Mouse (Mus musculus): Measurements from ENCODE around the gene Myl6b. TPM values are rescaled to one million over a fixed set of nuclear protein-coding genes. Genes with fewer than 3 reads are reported as not detected.

Gene Myl6b
- 4.1 and 5.0 TPM in 2 replicates for polyA plus RNA-seq (2015; fragmentation: Nextera tagmentation; extraction: Ambion mirVana)

- Histone ChIP-seq H3K36me3 (no peaks in the 10 kb centered on the region), H3K9ac (peak within 1 kb of the TSS; percentile 71), H3K4me3 (peak within 1 kb of the TSS; percentile 60), H3K4me1 (replicated peaks) (peaks cover 40% of the 10 kb centered on the region), H3K4me2 (peak within 1 kb of the TSS; percentile 81), H3K9me3 (no peaks in the 10 kb centered on the region), H3K27me3 (no peaks in the 10 kb centered on the region), H3K27ac (replicated peaks) (peak within 1 kb of the TSS; percentile 84)
- ATAC-seq (ENCODE audit: low read depth) = peak; percentile 78
- WGBS = under 1% methylated on average over 27 of the region's 27 CpGs
Observed at GRCm38 (mm10) chr10:128498590-128498989, at the start of gene Myl6b. Gene Myl6b, minus strand, starts transcription at chr10:128498685.

DNA sequence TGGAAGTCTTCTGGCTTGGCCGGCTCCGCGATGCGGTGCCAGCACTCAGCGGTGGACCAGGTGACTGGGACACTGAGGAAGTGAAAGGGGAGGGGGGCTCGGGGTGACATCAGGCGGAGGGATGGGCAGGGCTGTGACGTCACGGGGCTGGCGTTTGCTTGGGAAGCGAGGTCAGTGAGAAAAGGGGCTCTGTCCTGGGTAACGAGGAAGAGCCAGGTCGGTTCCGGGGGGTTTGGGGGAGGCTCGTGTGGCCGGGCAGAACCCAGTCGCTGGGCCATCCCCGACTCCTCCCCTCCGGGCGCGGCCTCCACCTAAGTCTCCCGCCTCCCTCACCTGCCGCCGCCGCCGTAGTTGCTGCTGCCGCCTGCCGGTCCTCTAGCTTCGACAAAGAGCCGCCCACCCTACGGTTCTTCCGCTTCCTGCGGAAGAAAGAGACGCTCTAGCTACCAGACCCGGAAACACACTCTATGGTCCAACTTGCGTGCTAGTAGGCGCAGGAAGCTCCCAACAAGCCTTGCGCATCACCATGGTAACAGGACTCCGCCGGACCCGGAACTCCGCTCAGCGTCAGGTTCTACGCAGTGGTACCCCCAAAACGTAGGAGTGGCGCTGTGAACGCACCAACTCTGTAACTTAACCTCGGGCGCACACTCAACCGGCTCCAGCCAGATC, 49.0 kb upstream of the Myl6b start, which contains the start of gene Zc3h10:
Gene Zc3h10 (minus strand): TSS at position 414 of the 672 bp plus-strand sequence.
- WGBS = under 1% methylated on average over 38 of the region's 50 CpGs
- Histone ChIP-seq H3K27ac (replicated peaks) (peak within 1 kb of the TSS; percentile 97), H3K4me2 (peak within 1 kb of the TSS; percentile 86), H3K9me3 (no peaks in the 10 kb centered on the region), H3K27me3 (no peaks in the 10 kb centered on the region), H3K9ac (peak within 1 kb of the TSS; percentile 97), H3K36me3 (peaks cover 34% of the 10 kb centered on the region), H3K4me3 (peak within 1 kb of the TSS; percentile 82), H3K4me1 (replicated peaks) (peaks cover 30% of the 10 kb centered on the region)
- ATAC-seq (ENCODE audit: low read depth) = peak; percentile 91

DNA sequence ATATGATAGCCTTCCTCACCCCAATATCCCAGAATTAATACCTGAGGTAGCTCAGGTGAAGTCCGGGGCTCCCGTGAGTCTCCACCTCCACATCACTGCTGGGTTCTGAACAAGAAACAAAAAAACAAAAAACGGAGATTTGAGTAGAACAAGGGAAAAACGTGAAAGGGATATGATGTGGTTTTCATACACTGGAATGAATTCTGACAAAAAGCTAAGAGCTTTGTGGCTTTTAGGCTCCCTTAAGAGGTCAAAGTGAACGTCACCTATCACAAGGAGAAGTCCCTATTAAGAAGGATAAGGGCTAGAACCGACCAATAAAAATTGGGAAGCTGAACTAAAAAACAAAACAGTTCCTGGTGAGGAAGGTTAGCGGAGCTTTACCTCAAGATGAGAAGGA, 48.3 kb upstream of the Myl6b start:
- WGBS = 28% methylated on average over 7 of the region's 7 CpGs
- no peaks in the 10 kb centered on the region for H3K9me3 ChIP-seq
- ATAC-seq (ENCODE audit: low read depth) = no peak
- H3K4me2 ChIP-seq = peak overlapping the region; percentile 86
- H3K9ac ChIP-seq = peak overlapping the region; percentile 97
- H3K36me3 ChIP-seq = peaks cover 40% of the 10 kb centered on the region
- H3K27ac ChIP-seq (replicated peaks) = peak overlapping the region; percentile 97
- H3K27me3 ChIP-seq = no peaks in the 10 kb centered on the region
- H3K4me3 ChIP-seq = peak overlapping the region; percentile 82
- H3K4me1 ChIP-seq (replicated peaks) = peaks cover 30% of the 10 kb centered on the region

DNA sequence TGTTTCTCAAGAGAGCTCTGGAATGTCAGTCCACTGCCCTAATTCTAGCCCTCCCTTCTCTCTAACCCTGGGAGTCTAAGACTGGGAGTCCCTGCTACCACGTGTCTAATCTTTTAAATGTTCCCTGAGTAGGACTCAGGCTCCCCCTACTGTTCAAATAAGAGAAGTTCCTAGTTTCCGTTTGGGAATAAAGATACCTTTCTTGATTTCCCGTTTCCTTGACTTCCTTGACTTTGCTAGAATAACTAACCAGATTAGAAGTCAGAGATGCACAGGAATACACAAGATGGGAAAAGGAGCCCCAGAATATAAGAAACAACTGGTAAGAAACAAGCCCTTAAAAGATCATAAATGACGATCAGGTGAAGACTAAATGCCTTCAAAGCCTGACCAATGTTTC, 47.9 kb upstream of the Myl6b start:
- H3K9me3 ChIP-seq = no peaks in the 10 kb centered on the region
- H3K4me2 ChIP-seq = peak overlapping the region; percentile 86
- peak overlapping the region; percentile 97; the same call in 1 of the 2 replicates for H3K9ac ChIP-seq
- H3K27ac ChIP-seq (replicated peaks) = peak overlapping the region; percentile 97; the same call in 1 of the 2 replicates
- H3K36me3 ChIP-seq = peaks cover 43% of the 10 kb centered on the region
- H3K4me3 ChIP-seq = peak overlapping the region; percentile 82
- ATAC-seq (ENCODE audit: low read depth) = no peak
- peaks cover 30% of the 10 kb centered on the region for H3K4me1 ChIP-seq (replicated peaks)
- 17% methylated on average over 4 of the region's 4 CpGs for WGBS
- H3K27me3 ChIP-seq = no peaks in the 10 kb centered on the region

GRCm38 (mm10) chr10:128545570-128545898, 47.0 kb upstream of the Myl6b start:
- Histone ChIP-seq H3K9ac (no peak overlapping the region), H3K27ac (replicated peaks) (no peak overlapping the region), H3K36me3 (peaks cover 48% of the 10 kb centered on the region), H3K4me2 (no peak overlapping the region), H3K4me3 (no peak overlapping the region), H3K27me3 (no peaks in the 10 kb centered on the region), H3K9me3 (no peaks in the 10 kb centered on the region), H3K4me1 (replicated peaks) (peaks cover 30% of the 10 kb centered on the region)
- WGBS = 94% methylated on average over 3 of the region's 3 CpGs
- no peak for ATAC-seq (ENCODE audit: low read depth)

GRCm38 (mm10) chr10:128544674-128545569, 46.4 kb upstream of the Myl6b start:
- peaks cover 48% of the 10 kb centered on the region for H3K36me3 ChIP-seq
- 94% methylated on average over 37 of the region's 37 CpGs for WGBS

DNA sequence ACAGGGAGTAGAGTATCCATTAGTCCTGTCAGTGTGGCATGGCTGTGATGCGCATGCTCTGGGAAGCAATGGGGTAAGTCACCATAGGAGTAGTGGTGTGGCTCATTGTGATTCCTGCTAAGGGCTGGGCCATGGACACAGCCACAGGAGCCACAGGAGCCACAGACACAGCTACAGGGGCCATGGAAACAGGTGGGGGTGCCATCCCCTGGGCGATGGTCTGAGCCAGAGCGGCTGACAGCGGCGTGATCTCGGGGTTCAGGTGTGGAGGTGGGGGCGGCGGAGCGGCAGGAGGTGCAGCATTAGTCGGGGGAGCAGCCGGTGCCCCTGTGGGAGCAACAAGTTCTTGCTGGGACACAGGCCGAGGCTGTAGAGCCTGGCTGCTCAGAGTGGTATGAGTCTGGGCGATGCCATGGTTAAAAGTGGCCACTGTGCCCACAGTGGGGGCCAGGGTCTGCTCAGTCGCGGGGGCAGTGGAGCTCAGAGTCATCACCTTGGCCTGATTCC, 45.7 kb upstream of the Myl6b start:
- ATAC-seq (ENCODE audit: low read depth) = no peak
- no peaks in the 10 kb centered on the region for H3K27me3 ChIP-seq
- 98% methylated on average over 15 of the region's 15 CpGs for WGBS

More at GRCm38 (mm10) chr10:128544674-128545569, 46.4 kb upstream of the Myl6b start:
- Histone ChIP-seq H3K4me3 (no peak overlapping the region), H3K9ac (no peak overlapping the region), H3K27ac (replicated peaks) (no peak overlapping the region), H3K27me3 (no peaks in the 10 kb centered on the region), H3K4me2 (no peak overlapping the region), H3K4me1 (replicated peaks) (peaks cover 30% of the 10 kb centered on the region), H3K9me3 (no peaks in the 10 kb centered on the region)
- ATAC-seq (ENCODE audit: low read depth) = no peak

GRCm38 (mm10) chr10:128543100-128543499, 44.6 kb upstream of the Myl6b start:
- Histone ChIP-seq H3K9ac (no peak overlapping the region), H3K9me3 (no peaks in the 10 kb centered on the region), H3K36me3 (peaks cover 48% of the 10 kb centered on the region), H3K27me3 (no peaks in the 10 kb centered on the region), H3K27ac (replicated peaks) (no peak overlapping the region), H3K4me3 (no peak overlapping the region), H3K4me1 (replicated peaks) (peaks cover 26% of the 10 kb centered on the region), H3K4me2 (no peak overlapping the region)
- ATAC-seq (ENCODE audit: low read depth) = no peak
- 69% methylated on average over 2 of the region's 2 CpGs for WGBS

More for the DNA sequence above, 45.7 kb upstream of the Myl6b start:
- Histone ChIP-seq H3K4me1 (replicated peaks) (peaks cover 26% of the 10 kb centered on the region), H3K36me3 (peaks cover 48% of the 10 kb centered on the region), H3K9ac (no peak overlapping the region), H3K27ac (replicated peaks) (no peak overlapping the region), H3K4me3 (no peak overlapping the region), H3K4me2 (no peak overlapping the region), H3K9me3 (no peaks in the 10 kb centered on the region)

- ATAC-seq (ENCODE audit: low read depth) = no peak
- H3K27me3 ChIP-seq = no peaks in the 10 kb centered on the region
- peaks cover 23% of the 10 kb centered on the region for H3K36me3 ChIP-seq
- no peak overlapping the region for H3K9ac ChIP-seq
- peaks cover 10% of the 10 kb centered on the region; the same call in 1 of the 2 replicates for H3K4me1 ChIP-seq (replicated peaks)
- H3K4me3 ChIP-seq = no peak overlapping the region
- H3K9me3 ChIP-seq = no peaks in the 10 kb centered on the region
- H3K27ac ChIP-seq (replicated peaks) = no peak overlapping the region
- WGBS = 88% methylated on average over 1 of the region's 1 CpGs
- H3K4me2 ChIP-seq = no peak overlapping the region
Observed at GRCm38 (mm10) chr10:128538340-128538870, 39.9 kb upstream of the Myl6b start.

DNA sequence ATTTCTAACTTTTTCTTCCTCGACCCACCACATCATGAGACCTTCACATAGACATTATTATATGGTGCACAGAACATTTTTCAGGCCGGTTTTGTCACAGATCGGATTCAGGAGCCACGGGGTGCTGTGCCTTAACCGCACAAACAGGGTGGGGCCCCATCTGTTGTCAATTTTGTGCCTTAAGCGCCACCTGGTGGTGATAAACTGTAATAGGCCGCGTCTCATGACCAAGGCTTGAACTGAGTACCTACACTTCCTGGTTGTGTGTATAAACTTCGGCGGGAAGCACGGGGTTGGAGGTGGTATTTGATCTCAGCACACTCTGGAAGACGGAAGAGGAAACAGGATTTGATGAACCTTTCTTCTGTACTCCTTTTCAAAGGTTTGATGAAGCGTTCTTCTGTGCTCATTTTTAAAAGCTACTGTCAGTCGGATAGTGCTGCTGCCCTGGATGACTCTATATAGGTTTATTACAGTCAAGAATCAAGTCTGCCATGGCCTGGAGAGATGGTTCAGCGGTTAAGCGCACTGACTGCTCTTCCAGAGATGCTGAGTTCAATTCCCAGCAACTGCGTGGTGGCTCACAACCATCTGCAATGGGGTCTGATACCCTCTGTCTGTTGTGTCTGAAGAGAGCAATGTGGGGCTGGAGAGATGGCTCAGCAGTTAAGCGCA, 37.9 kb upstream of the Myl6b start:
- Histone ChIP-seq H3K4me3 (peak overlapping the region; percentile 15; the same call in 1 of the 2 replicates), H3K9me3 (no peaks in the 10 kb centered on the region), H3K4me2 (peak overlapping the region; percentile 46), H3K27me3 (no peaks in the 10 kb centered on the region), H3K27ac (replicated peaks) (no peak overlapping the region), H3K9ac (peak overlapping the region; percentile 50), H3K4me1 (replicated peaks) (0 out of 2 replicates have a peak, but pooled peaks cover 5% of the 10 kb centered on the region), H3K36me3 (peaks cover 5% of the 10 kb centered on the region)
- ATAC-seq (ENCODE audit: low read depth) = peak; percentile 92
- WGBS = 19% methylated on average over 18 of the region's 18 CpGs

DNA sequence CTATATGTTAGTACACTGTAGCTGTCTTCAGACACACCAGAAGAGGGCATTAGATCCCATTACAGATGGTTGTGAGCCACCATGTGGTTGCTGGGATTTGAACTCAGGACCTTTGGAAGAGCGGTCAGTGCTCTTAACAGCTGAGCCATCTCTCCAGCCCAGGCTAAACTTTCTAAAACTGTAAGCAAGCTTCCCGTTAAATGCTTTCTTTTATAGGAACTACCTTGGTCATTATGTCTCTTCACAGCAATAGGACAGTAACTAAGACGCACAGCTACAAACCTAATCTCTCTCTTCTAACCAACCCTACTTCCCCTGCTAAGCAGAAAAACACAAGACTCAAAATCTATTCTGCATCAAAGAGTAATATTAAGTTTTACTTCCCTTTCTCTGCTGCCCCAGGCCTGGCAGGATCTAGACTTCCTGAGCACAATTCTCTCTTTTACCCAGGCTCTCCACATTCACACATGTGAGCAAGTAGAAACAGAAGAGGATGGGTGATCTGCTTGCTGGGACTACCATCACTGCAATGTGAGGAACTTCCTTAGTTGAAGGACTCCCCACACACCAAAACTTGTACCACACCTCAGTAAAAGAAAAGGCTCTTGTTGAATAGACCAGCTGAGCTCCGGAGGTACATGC, 37.3 kb upstream of the Myl6b start:
- Histone ChIP-seq H3K4me3 (peak overlapping the region; percentile 15; the same call in 1 of the 2 replicates), H3K27ac (replicated peaks) (no peak overlapping the region), H3K27me3 (no peaks in the 10 kb centered on the region), H3K9ac (peak overlapping the region; percentile 50), H3K4me1 (replicated peaks) (0 out of 2 replicates have a peak, but pooled peaks cover 5% of the 10 kb centered on the region), H3K9me3 (no peaks in the 10 kb centered on the region), H3K36me3 (no peaks in the 10 kb centered on the region), H3K4me2 (peak overlapping the region; percentile 46)
- WGBS = 77% methylated on average over 4 of the region's 4 CpGs
- ATAC-seq (ENCODE audit: low read depth) = no peak

Data from neural tube, embryonic 13.5 days (tissue).